Comparison of ENCODE assay signal across 8 mouse cellular contexts in the genomic region with DNA sequence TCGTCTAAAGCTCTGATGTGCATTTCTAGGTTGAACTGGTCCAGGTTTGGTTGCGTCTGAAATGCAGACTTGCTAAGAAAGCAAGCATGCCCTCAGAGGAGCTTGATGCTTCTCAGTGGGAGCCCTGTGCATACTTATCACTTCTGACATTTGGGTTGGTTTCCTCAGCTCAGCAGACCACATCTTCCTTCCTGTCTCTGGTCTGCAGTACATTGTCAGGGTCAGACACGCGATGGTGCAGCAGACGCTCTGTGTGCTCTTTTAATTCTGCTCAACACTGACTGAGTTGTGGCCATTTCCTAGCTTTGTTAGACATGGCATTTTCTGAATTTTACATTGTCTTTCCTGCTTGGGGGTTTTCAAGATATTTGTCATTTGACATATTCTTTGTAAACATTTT.
DNase-seq lines count a peak whose midpoint lies in the region; TF ChIP-seq lines count a peak whose summit lies in the region.

No protein-coding gene starts in this region.

- no peak overlapping the region for H3K27ac ChIP-seq in cerebellum, adult 2 months (ENCODE audit: insufficient read depth, low read length)

- peak; percentile 9 for DNase-seq in layer of hippocampus, adult 9-11 months
- DNase-seq in layer of hippocampus, postnatal 10 days (ENCODE audit: low spot score in 2 of 2): no peak
- DNase-seq in c-Kit-positive CD71-positive TER-119-positive erythroid progenitor cells, embryonic 14.5 days (ENCODE audit: low spot score): peak; percentile 23
- DNase-seq in lung, postnatal 4 days: peak; percentile 6 to 26
- peak; percentile 57 for DNase-seq in thymus, postnatal 14 days
- no peak for DNase-seq in urinary bladder, postnatal 14 days (ENCODE audit: low spot score)
- no peak for DNase-seq in heart, adult 8-10 months (ENCODE audit: low spot score)
- no peak for DNase-seq in cerebellum, adult 2 months

- no peak overlapping the region for H3K4me3 ChIP-seq in cerebellum, adult 2 months (replicated peaks; ENCODE audit: insufficient read depth, low read depth, low read length)

- no peak for TF ChIP-seq CTCF in cerebellum, adult 2 months (IDR thresholded peaks at IDR 0.05; ENCODE audit: borderline replicate concordance, insufficient read depth, low read depth, low read length)

- no peak for TF ChIP-seq POLR2A in cerebellum, adult 2 months (IDR thresholded peaks at IDR 0.05; ENCODE audit: borderline replicate concordance, insufficient read depth, low read length)

- no peaks in the 10 kb centered on the region for H3K27me3 ChIP-seq in cerebellum, adult 2 months (ENCODE audit: control insufficient read depth, insufficient read depth, low read length)

- 51% methylated on average over 5 of the region's 5 CpGs for WGBS in cerebellum, adult 2 months

- H3K4me1 ChIP-seq in cerebellum, adult 2 months (ENCODE audit: control insufficient read depth, insufficient read depth, low read length): no peaks in the 10 kb centered on the region

Comparison
In these comparisons a context has a peak if more than half of its experiments do, and no peak if none do; other contexts are left out.
1. DNase-seq: peak in layer of hippocampus, adult 9-11 months (single experiment), c-Kit-positive CD71-positive TER-119-positive erythroid progenitor cells, embryonic 14.5 days (single experiment), lung, postnatal 4 days (2 of 2) and thymus, postnatal 14 days (single experiment); none in layer of hippocampus, postnatal 10 days (0 of 2), urinary bladder, postnatal 14 days (single experiment), heart, adult 8-10 months (single experiment) and cerebellum, adult 2 months (0 of 2).